Mouse (Mus musculus) intestine, postnatal 0 days (tissue): ENCODE measurements at regions not wholly inside any gene's neighbourhood (a gene's known extent, or its start where the extent isn't known, plus 50 kb on each side); places are given as distances from the start of the nearest gene placed in this dataset.

Source experiments
- ATAC-seq: fragments of 200-750 bp; cut with Nextera tagmentation; 2 replicates; pipeline ENCODE4 v1.8.0; 2017; ENCODE audit warnings: mild to moderate bottlenecking, moderate TSS enrichment, moderate library complexity
- H3K27ac ChIP-seq: fragments of 300-500 bp; sonication (generic); 2 replicates; pipeline ENCODE4 v1.5.1; 2014; ENCODE audit warnings: mild to moderate bottlenecking, low read depth, low read length, moderate library complexity
- H3K27me3 ChIP-seq: fragments of 300-500 bp; sonication (generic); replicated peaks from 2 replicates; pipeline ENCODE4 v1.6.1; 2014; ENCODE audit warnings: low read length, mixed read lengths; ENCODE audit not compliant: control insufficient read depth, insufficient read depth
- H3K36me3 ChIP-seq: fragments of 300-500 bp; sonication (generic); 2 replicates; pipeline ENCODE4 v1.6.1; 2014; ENCODE audit warnings: mild to moderate bottlenecking, moderate library complexity; ENCODE audit not compliant: control insufficient read depth, insufficient read depth
- H3K4me1 ChIP-seq: fragments of 300-500 bp; sonication (generic); replicated peaks from 2 replicates; pipeline ENCODE4 v1.6.1; 2014; ENCODE audit warnings: antibody characterized with exemption, low read length, mixed read lengths; ENCODE audit not compliant: control insufficient read depth, insufficient read depth
- H3K4me2 ChIP-seq: fragments of 300-500 bp; sonication (generic); replicated peaks from 2 replicates; pipeline ENCODE4 v1.6.1; 2014; ENCODE audit warnings: low read depth, mild to moderate bottlenecking, moderate library complexity
- H3K4me3 ChIP-seq: fragments of 300-500 bp; sonication (generic); 2 replicates; pipeline ENCODE4 v1.5.1; 2014; ENCODE audit warnings: low read depth, low read length
- H3K9ac ChIP-seq: fragments of 300-500 bp; sonication (generic); 2 replicates; pipeline ENCODE4 v1.6.1; 2014; ENCODE audit warnings: mild to moderate bottlenecking, low read depth, low read length
- H3K9me3 ChIP-seq: fragments of 300-500 bp; sonication (generic); 2 replicates; pipeline ENCODE4 v1.6.1; 2016; ENCODE audit warnings: mixed run types; ENCODE audit not compliant: control insufficient read depth
- CTCF ChIP-seq: sonication (generic); IDR thresholded peaks from 2 replicates; pipeline ENCODE4 v1.5.1; 2016; ENCODE audit warnings: low read depth, mild to moderate bottlenecking, control low read depth, antibody characterized with exemption, moderate library complexity
- WGBS: fragments of 180-500 bp; shearing (Covaris S2); extraction: QIAGEN DNeasy Blood & Tissue Kit; methylation state at CpG from one replicate; pipeline ENCODE4 v1.1.7; 2014; 5-methylcytosine and 5-hydroxymethylcytosine counted together

GRCm38 (mm10) chr2:17877901-17878300 lies 118.9 kb downstream of the H2al2a start:
- no peak for TF ChIP-seq CTCF
- WGBS: 88% methylated on average over 1 of the region's 1 CpGs
- H3K27ac ChIP-seq: no peak overlapping the region
- no peak for ATAC-seq
- H3K27me3 ChIP-seq: no peaks in the 10 kb centered on the region
- no peak overlapping the region for H3K9ac ChIP-seq
- H3K4me2 ChIP-seq: no peak overlapping the region
- no peaks in the 10 kb centered on the region for H3K9me3 ChIP-seq
- H3K4me3 ChIP-seq: no peak overlapping the region
- no peaks in the 10 kb centered on the region for H3K36me3 ChIP-seq
- no peaks in the 10 kb centered on the region for H3K4me1 ChIP-seq

GRCm38 (mm10) chr2:17876942-17877341 lies 119.8 kb downstream of the H2al2a start:
- no peak for ATAC-seq
- 91% methylated on average over 3 of the region's 3 CpGs for WGBS
- no peaks in the 10 kb centered on the region for H3K4me1 ChIP-seq
- no peak overlapping the region for H3K4me3 ChIP-seq
- H3K27ac ChIP-seq: no peak overlapping the region
- no peak for TF ChIP-seq CTCF
- H3K27me3 ChIP-seq: no peaks in the 10 kb centered on the region
- no peak overlapping the region for H3K4me2 ChIP-seq
- H3K9me3 ChIP-seq: no peaks in the 10 kb centered on the region
- H3K9ac ChIP-seq: no peak overlapping the region
- H3K36me3 ChIP-seq: no peaks in the 10 kb centered on the region

GRCm38 (mm10) chr2:17876155-17876554 lies 120.6 kb downstream of the H2al2a start:
- H3K4me1 ChIP-seq: no peaks in the 10 kb centered on the region
- H3K27me3 ChIP-seq: no peaks in the 10 kb centered on the region
- H3K9ac ChIP-seq: no peak overlapping the region
- no peak overlapping the region for H3K4me3 ChIP-seq
- 86% methylated on average over 9 of the region's 9 CpGs for WGBS
- H3K36me3 ChIP-seq: no peaks in the 10 kb centered on the region
- H3K9me3 ChIP-seq: no peaks in the 10 kb centered on the region
- H3K4me2 ChIP-seq: no peak overlapping the region
- ATAC-seq: no peak
- H3K27ac ChIP-seq: no peak overlapping the region
- TF ChIP-seq CTCF: no peak

- H3K4me1 ChIP-seq: no peaks in the 10 kb centered on the region
- no peaks in the 10 kb centered on the region for H3K9me3 ChIP-seq
- no peak for TF ChIP-seq CTCF
- WGBS: 46% methylated on average over 2 of the region's 2 CpGs
- no peak overlapping the region for H3K4me3 ChIP-seq
- H3K9ac ChIP-seq: no peak overlapping the region
- H3K36me3 ChIP-seq: no peaks in the 10 kb centered on the region
- H3K27ac ChIP-seq: no peak overlapping the region
- no peak overlapping the region for H3K4me2 ChIP-seq
- peak; percentile 28; the same call in 1 of the 2 replicates for ATAC-seq
- H3K27me3 ChIP-seq: no peaks in the 10 kb centered on the region
These were observed 126.2 kb downstream of the H2al2a start for GRCm38 (mm10) chr2:17870562-17870961.

DNA sequence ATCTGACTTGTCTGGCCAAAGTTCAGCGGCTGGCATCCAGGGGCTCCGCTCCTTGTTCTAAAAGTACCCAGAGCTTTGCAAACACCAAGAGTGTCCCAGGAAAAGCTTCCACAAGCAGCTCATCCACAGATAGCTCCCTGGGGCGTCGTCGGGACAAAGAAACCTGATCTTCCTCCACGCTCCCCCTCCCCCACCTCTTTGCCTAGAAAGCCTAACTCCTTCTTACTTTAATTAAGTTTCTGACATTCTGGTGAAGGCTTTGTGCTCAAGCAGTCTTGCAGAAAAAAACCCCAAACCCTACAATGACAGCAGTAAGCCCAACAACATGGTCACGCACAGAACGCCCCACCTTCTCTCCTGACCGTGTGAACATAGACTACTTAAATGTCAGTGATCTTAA lies 128.6 kb downstream of the H2al2a start:
- H3K4me2 ChIP-seq: no peak overlapping the region
- no peak overlapping the region for H3K27ac ChIP-seq
- ATAC-seq: no peak
- H3K27me3 ChIP-seq: no peaks in the 10 kb centered on the region
- no peaks in the 10 kb centered on the region for H3K9me3 ChIP-seq
- no peak overlapping the region for H3K4me3 ChIP-seq
- no peaks in the 10 kb centered on the region for H3K36me3 ChIP-seq
- 27% methylated on average over 9 of the region's 9 CpGs for WGBS
- no peaks in the 10 kb centered on the region for H3K4me1 ChIP-seq
- H3K9ac ChIP-seq: no peak overlapping the region
- no peak for TF ChIP-seq CTCF

DNA sequence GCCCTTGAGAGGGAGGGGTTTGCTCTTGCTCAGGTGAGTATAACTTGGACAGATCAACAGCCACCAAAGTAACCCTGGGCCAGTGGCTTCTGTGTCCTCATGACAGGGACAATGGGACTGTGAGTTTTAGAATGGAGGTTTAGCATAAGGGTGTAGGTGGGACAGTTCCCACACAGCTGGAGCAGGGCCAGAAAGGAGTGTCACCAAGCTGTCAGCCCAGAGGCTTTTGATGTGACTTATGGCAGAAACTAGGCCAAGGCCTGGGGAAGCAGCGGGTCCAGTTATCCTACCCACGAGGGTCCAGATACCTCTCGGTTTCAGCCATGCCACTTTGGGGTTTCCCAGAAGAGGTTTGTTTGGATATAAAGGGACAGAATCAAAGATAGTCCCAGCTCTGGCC lies 129.4 kb downstream of the H2al2a start:
- Histone ChIP-seq H3K36me3 (no peaks in the 10 kb centered on the region), H3K9ac (no peak overlapping the region), H3K4me1 (no peaks in the 10 kb centered on the region), H3K4me3 (no peak overlapping the region), H3K4me2 (no peak overlapping the region), H3K9me3 (no peaks in the 10 kb centered on the region), H3K27ac (no peak overlapping the region), H3K27me3 (no peaks in the 10 kb centered on the region)
- no peak for ATAC-seq
- no peak for TF ChIP-seq CTCF
- 56% methylated on average over 3 of the region's 3 CpGs for WGBS

- no peak for TF ChIP-seq CTCF
These were observed 130.7 kb upstream of the Nebl start for GRCm38 (mm10) chr2:17861765-17862495.

More at GRCm38 (mm10) chr2:17861765-17862495, 130.7 kb upstream of the Nebl start:
- H3K27me3 ChIP-seq: no peaks in the 10 kb centered on the region
- no peaks in the 10 kb centered on the region for H3K9me3 ChIP-seq
- H3K4me1 ChIP-seq: no peaks in the 10 kb centered on the region
- ATAC-seq: no peak
- no peak overlapping the region for H3K27ac ChIP-seq
- no peak overlapping the region for H3K4me2 ChIP-seq
- H3K4me3 ChIP-seq: no peak overlapping the region
- WGBS: 32% methylated on average over 10 of the region's 10 CpGs
- H3K36me3 ChIP-seq: no peaks in the 10 kb centered on the region
- H3K9ac ChIP-seq: no peak overlapping the region
